Mouse (Mus musculus) limb, embryonic 13.5 days (tissue): ENCODE results near the gene Endog. TPM values are rescaled to one million over a fixed set of nuclear protein-coding genes. Genes with fewer than 3 reads are reported as not detected.
"Not testable (repeated sequence)": the region's sequence is repeated elsewhere in the genome, so short reads cannot be mapped to it uniquely, and the experiment has no call there.

Source experiments
- ATAC-seq: fragments of 200-750 bp; cut with Nextera tagmentation; 2 replicates; pipeline ENCODE4 v1.8.0; 2017; ENCODE audit warnings: low read depth, moderate number of reproducible peaks, moderate TSS enrichment; ENCODE audit not compliant: low FRiP score
- H3K27ac ChIP-seq: fragments of 300-500 bp; sonication (generic); 2 replicates; pipeline ENCODE4 v1.5.1; 2015; ENCODE audit warnings: inconsistent platforms, mild to moderate bottlenecking, moderate library complexity
- H3K27me3 ChIP-seq: fragments of 300-500 bp; sonication (generic); 2 replicates; pipeline ENCODE4 v1.6.1; 2015; ENCODE audit warnings: mild to moderate bottlenecking, inconsistent platforms
- H3K36me3 ChIP-seq: fragments of 300-500 bp; sonication (generic); 2 replicates; pipeline ENCODE4 v1.6.1; 2015; ENCODE audit warnings: inconsistent platforms, mild to moderate bottlenecking, moderate library complexity
- H3K4me1 ChIP-seq: fragments of 300-500 bp; sonication (generic); 2 replicates; pipeline ENCODE4 v1.6.1; 2015; ENCODE audit warnings: inconsistent platforms
- H3K4me2 ChIP-seq: fragments of 300-500 bp; sonication (generic); replicated peaks from 2 replicates; pipeline ENCODE4 v1.6.1; 2015; ENCODE audit warnings: inconsistent platforms, mild to moderate bottlenecking, moderate library complexity
- H3K4me3 ChIP-seq: fragments of 300-500 bp; sonication (generic); 2 replicates; pipeline ENCODE4 v1.5.1; 2015; ENCODE audit warnings: moderate library complexity, mild to moderate bottlenecking, inconsistent platforms
- H3K9ac ChIP-seq: fragments of 300-500 bp; sonication (generic); 2 replicates; pipeline ENCODE4 v1.6.1; 2015; ENCODE audit warnings: mild to moderate bottlenecking, inconsistent platforms
- H3K9me3 ChIP-seq: fragments of 300-500 bp; sonication (generic); 2 replicates; pipeline ENCODE4 v1.6.1; 2016; ENCODE audit warnings: inconsistent platforms
- WGBS: fragments of 180-500 bp; shearing (Covaris S2); methylation state at CpG from one replicate; pipeline ENCODE4 v1.1.7; 2015; 5-methylcytosine and 5-hydroxymethylcytosine counted together
- polyA plus RNA-seq: library from polyadenylated mRNA; unstranded; fragments of >200 nt; fragmentation: Nextera tagmentation; extraction: Ambion mirVana; gene quantifications from 2 replicates; pipeline ENCODE4 v1.2.1, GENCODE M21; 2015

The Endog gene
- polyA plus RNA-seq: 17.2 and 19.2 TPM in 2 replicates

DNA sequence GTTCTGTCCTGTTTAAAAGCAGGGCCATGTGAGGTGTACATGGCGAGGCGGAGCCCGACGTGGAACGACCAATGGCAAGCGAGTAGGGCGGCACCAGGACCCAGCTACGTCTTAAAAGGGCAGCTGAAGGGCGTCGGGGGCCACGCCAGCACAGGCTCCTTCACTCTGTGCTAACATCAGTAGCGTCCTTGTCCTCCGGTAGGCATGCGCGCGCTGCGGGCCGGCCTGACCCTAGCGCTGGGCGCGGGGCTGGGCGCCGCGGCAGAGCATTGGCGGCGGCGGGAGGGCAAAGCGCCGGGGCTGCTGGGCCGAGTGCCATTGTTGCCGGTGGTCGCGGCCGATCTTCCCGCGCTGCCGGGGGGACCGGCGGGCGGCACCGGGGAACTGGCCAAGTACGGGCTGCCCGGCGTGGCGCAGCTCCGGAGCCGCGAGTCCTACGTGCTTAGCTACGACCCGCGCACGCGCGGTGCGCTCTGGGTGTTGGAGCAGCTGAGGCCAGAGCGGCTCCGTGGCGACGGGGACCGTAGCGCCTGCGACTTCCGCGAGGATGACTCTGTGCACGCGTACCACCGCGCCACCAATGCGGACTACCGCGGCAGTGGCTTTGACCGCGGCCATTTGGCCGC, at the start of gene Endog:
Gene Endog, plus strand, starts transcription at position 123 of the 626 bp plus-strand sequence.
- Histone ChIP-seq H3K4me2 (peak within 1 kb of the TSS; percentile 92), H3K9ac (peak within 1 kb of the TSS; percentile 77), H3K9me3 (peaks cover 12% of the 10 kb centered on the region), H3K4me1 (peaks cover 11% of the 10 kb centered on the region), H3K4me3 (peak within 1 kb of the TSS; percentile 69), H3K27me3 (no peaks in the 10 kb centered on the region), H3K27ac (peak within 1 kb of the TSS; percentile 87; the same call in 1 of the 2 replicates), H3K36me3 (peaks cover 42% of the 10 kb centered on the region)
- ATAC-seq: peak; percentile 95
- under 1% methylated on average over 75 of the region's 75 CpGs for WGBS

- WGBS: 84% methylated on average over 5 of the region's 5 CpGs
- Histone ChIP-seq H3K27me3 (no peaks in the 10 kb centered on the region), H3K27ac (no peak overlapping the region), H3K4me2 (0 out of 2 replicates have a peak overlapping the region, but pooled peaks have one; percentile 90), H3K4me3 (peak overlapping the region; percentile 85; the same call in 1 of the 2 replicates), H3K9ac (peak overlapping the region; percentile 37; the same call in 1 of the 2 replicates), H3K9me3 (no peaks in the 10 kb centered on the region), H3K4me1 (peaks cover 20% of the 10 kb centered on the region), H3K36me3 (peaks cover 9% of the 10 kb centered on the region)
- ATAC-seq: no peak
Measured at GRCm38 (mm10) chr2:30122766-30123165, 48.5 kb upstream of the Endog start.

DNA sequence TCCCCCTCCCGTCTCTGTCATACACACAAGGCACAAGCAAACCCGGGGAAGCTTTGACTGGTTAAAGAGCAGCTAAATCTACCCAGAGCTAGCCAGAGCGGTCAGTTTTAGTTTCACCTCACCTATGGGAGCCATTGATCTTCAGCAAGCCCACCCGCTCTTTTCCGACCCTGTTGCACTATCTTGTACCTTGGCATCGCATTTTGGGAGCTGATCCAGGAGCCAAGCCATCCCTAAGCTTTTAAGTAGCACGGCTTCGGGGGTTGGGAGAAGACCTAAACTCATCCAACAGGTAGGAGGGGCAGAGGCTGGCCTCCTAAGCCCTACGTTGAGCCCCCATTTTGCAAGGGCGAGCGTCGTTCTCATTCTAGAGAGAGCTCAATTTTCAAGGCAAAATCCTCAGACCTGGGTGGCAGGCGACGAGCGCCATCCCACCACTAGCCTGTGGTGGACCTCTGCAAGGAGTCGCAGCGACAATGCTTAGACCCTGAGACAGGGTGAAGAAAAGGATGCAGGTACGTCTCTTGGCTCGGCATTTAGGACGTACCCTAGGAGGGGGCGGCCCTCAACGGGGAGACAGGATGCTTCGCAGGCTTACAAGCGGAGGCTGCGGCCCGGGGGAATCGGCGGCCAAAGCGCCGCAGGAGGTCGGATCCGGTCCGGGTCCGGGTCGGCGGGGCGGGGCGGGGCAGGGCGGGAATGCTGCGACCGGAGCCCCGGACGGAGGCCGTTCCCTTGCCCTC, 47.4 kb upstream of the Endog start:
- peak overlapping the region; percentile 76 for H3K9ac ChIP-seq
- H3K4me3 ChIP-seq: peak overlapping the region; percentile 85
- peaks cover 20% of the 10 kb centered on the region for H3K4me1 ChIP-seq
- H3K4me2 ChIP-seq: peak overlapping the region; percentile 90
- WGBS: 1% methylated on average over 44 of the region's 44 CpGs
- peak; percentile 76 for ATAC-seq
- no peaks in the 10 kb centered on the region for H3K27me3 ChIP-seq
- H3K36me3 ChIP-seq: peaks cover 9% of the 10 kb centered on the region
- H3K27ac ChIP-seq: peak overlapping the region; percentile 89
- H3K9me3 ChIP-seq: no peaks in the 10 kb centered on the region

DNA sequence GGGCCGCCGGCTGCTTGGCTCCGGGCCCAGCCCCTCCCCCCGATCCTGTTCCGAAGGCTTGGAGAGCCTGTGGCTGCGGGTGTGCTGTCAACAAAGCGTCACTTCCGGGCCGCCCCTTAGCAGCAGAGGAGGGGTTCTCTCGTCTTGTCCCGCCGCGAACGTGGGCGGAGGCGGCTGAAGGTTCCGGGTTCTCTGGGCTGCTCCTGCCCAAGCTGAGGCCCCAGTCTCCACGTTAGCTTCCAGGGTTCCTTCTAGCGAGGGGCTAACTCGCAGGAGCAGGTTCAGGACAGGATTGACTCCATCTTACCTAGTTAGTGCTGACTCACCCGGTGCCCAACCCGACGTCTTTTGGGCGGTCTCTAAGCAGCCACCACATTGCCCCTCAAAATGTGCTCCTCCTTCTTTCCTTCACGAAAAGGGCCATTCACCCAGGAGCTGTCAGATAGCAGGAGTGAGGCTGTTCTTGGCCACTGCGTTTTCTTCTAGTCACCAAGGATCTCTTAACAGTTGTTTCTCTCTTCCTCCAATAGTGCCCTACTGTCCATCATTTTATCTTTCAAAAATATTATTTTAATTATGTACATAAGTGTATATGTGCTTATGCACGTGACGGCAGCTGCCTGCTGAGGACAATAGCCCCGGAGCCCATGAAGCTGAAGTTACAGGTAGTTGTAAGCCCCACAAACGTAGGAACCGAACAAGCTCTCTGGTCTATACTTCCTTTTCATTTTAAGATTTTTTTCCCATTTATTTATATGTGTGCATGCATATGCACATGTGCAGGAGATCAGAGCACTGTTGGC, 46.6 kb upstream of the Endog start, which contains the start of gene Zer1:
Gene Zer1, minus strand, starts transcription at position 114 of the 803 bp plus-strand sequence.
- H3K27me3 ChIP-seq: no peaks in the 10 kb centered on the region
- peak within 1 kb of the TSS; percentile 89 for H3K27ac ChIP-seq
- ATAC-seq: peak; percentile 98
- H3K36me3 ChIP-seq: peaks cover 9% of the 10 kb centered on the region
- peak within 1 kb of the TSS; percentile 90 for H3K4me2 ChIP-seq
- 10% methylated on average over 31 of the region's 31 CpGs for WGBS
- H3K9me3 ChIP-seq: no peaks in the 10 kb centered on the region
- H3K9ac ChIP-seq: peak within 1 kb of the TSS; percentile 76
- peak within 1 kb of the TSS; percentile 85 for H3K4me3 ChIP-seq
- H3K4me1 ChIP-seq: peaks cover 20% of the 10 kb centered on the region

DNA sequence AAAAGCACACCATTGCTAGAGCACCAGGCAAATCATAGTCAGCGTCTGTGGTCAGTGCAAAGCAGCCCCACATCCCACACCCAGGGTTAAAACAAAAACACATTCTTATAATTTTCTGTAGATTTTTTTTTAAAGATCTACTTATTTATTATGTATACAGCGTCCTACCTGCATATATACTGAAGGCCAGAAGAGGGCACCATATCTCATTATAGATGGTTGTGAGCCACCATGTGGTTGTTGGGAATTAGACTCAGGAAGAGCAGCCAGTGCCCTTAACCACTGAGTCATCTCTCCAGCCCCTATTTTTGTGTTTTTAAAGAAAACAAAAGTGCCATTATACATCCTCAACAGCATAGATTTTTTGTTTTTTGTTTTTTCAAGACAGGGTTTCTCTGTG, 42.5 kb upstream of the Endog start:
- 29% methylated on average over 2 of the region's 2 CpGs for WGBS
- H3K4me2 ChIP-seq: no peak overlapping the region
- H3K9me3 ChIP-seq: no peaks in the 10 kb centered on the region
- H3K36me3 ChIP-seq: no peaks in the 10 kb centered on the region
- no peaks in the 10 kb centered on the region for H3K27me3 ChIP-seq
- H3K27ac ChIP-seq: no peak overlapping the region
- no peak for ATAC-seq
- H3K4me3 ChIP-seq: no peak overlapping the region
- H3K4me1 ChIP-seq: peaks cover 14% of the 10 kb centered on the region
- H3K9ac ChIP-seq: no peak overlapping the region

DNA sequence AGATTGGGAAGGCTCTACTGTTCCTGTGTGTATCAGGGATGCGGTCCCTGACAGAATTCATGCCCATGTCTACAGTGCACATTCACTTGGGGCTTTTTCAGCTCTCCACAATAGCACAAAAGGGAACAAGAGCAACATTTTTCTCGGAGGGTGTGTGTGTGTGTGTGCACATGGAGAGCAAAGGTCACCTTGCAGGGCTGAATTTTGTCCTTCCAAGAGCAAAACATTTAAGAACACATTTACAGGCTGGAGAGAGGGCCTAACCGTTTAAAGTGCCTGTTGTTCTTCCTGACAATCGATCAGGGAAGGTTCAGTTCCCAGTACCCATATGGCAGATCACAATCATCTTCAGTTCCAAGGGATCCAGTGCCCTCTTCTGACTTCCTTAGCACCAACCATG, 41.1 kb upstream of the Endog start:
- H3K9me3 ChIP-seq: no peaks in the 10 kb centered on the region
- H3K36me3 ChIP-seq: peaks cover 4% of the 10 kb centered on the region; the same call in 1 of the 2 replicates
- H3K4me2 ChIP-seq: no peak overlapping the region
- ATAC-seq: no peak
- H3K27ac ChIP-seq: no peak overlapping the region
- H3K27me3 ChIP-seq: no peaks in the 10 kb centered on the region
- H3K4me3 ChIP-seq: no peak overlapping the region
- H3K4me1 ChIP-seq: peaks cover 20% of the 10 kb centered on the region
- no peak overlapping the region for H3K9ac ChIP-seq
- 82% methylated on average over 4 of the region's 4 CpGs for WGBS

- not testable (repeated sequence) for H3K9ac ChIP-seq, H3K27ac ChIP-seq, H3K9me3 ChIP-seq, H3K4me2 ChIP-seq, H3K4me3 ChIP-seq, H3K27me3 ChIP-seq, ATAC-seq
- peaks cover 25% of the 10 kb centered on the region for H3K4me1 ChIP-seq
- 54% methylated on average over 5 of the region's 5 CpGs for WGBS
- peaks cover 15% of the 10 kb centered on the region for H3K36me3 ChIP-seq
Measured at GRCm38 (mm10) chr2:30131240-30131639, 40.1 kb upstream of the Endog start.

DNA sequence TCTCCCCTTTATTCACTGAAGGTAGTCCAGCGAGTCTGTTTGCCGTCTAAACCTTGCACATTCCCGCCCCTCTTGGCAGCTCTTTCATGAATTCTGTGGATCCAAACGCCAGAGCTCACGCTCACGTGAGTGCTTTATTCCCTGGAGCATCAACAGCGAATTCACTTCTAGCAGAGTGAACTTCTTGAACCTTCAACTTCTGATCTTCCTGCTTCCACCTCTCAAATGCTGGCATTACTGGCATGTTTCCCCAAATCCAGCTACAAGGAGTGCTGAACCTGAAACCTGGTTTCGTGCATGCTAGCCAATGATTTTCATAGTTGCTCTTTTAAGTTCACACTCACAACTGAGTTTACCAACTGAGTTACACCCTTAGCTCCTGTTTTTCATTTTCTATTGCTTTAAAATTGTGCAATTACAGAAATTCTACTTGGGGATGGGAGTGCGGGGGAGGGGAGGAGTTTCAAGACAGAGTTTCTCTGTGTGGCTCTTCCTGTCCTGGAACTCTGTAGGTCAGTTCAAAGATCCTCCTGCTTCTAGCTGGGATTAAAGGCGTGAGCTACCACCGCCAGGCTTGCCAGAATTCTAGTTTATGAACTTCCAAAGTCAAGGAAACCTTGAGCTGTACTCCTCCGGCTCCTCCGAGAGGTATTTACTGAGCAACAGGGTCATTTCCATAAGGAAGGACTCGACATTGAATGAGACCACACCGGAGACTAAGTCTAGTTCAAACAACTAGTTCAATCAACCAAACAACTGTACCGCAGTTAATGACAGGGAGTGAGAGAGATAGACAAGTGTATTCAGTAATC, 38.3 kb upstream of the Endog start:
- H3K4me1 ChIP-seq: peaks cover 25% of the 10 kb centered on the region
- H3K9ac ChIP-seq: peak overlapping the region; percentile 83
- peak overlapping the region; percentile 86 for H3K4me2 ChIP-seq
- WGBS: 22% methylated on average over 16 of the region's 16 CpGs
- H3K36me3 ChIP-seq: peaks cover 33% of the 10 kb centered on the region
- H3K27me3 ChIP-seq: no peaks in the 10 kb centered on the region
- peak overlapping the region; percentile 91 for H3K4me3 ChIP-seq
- ATAC-seq: no peak
- no peaks in the 10 kb centered on the region for H3K9me3 ChIP-seq
- peak overlapping the region; percentile 74 for H3K27ac ChIP-seq

DNA sequence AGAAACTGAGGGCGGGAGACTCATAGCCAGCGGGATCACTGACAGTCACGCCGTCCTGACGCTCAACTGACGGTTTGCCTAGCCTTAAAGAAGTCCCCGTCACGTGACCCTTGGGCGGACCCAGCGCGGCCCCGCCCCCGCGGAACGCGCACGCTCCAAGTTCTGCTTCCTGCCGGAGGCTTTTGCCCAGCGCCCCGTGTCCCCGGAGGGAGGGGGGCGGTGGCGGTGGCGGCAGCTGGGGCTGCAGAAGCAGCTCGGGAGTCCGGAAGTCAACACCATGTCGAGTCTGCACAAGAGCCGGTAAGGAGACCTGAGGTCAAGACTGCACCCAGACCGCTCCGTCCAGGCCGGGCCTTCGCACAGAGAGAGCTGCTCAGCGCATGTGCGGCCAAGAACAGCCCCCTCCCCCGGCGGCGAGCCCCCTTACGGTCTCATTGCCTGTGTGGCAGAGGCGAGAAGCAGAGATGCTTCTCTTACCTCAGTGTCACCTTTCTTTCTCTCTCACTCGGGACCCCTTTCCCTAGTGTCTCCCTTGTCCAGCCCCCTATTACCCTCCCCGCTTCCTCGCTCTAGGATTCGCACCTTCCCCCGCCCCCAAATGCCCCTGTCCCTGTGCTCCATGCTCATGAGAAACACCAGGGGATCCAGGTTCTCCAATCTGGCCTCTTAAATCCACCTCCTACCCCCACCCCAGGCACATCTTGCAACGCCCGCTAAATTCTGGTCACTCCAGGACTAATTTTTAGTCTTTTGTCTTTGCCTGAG, 37.5 kb upstream of the Endog start, which contains the start of gene Tbc1d13:
Gene Tbc1d13, plus strand, starts transcription at position 134 of the 765 bp plus-strand sequence.
- Histone ChIP-seq H3K9ac (peak within 1 kb of the TSS; percentile 83), H3K4me2 (peak within 1 kb of the TSS; percentile 86), H3K9me3 (no peaks in the 10 kb centered on the region), H3K27me3 (no peaks in the 10 kb centered on the region), H3K36me3 (peaks cover 40% of the 10 kb centered on the region), H3K4me1 (peaks cover 25% of the 10 kb centered on the region), H3K4me3 (peak within 1 kb of the TSS; percentile 91), H3K27ac (peak within 1 kb of the TSS; percentile 74)
- ATAC-seq: peak; percentile 95
- under 1% methylated on average over 45 of the region's 46 CpGs for WGBS

DNA sequence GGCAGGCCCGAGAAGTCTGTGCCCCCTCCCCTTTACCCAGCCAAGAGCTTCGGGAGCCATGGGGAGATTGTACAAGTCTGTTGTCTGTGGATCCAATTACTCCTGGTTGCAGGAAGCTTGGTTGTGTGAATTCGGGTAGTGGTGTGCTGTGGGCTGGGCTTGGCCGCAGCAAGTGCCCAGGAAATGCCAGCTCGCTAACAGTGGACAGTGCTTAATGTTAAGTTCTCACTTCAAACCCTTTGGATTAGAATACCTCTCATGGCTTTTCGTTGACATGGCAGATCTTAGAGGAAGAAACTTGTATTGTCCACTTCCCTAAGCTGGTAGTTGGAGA, 36.9 kb upstream of the Endog start:
- H3K4me1 ChIP-seq: peaks cover 25% of the 10 kb centered on the region
- no peaks in the 10 kb centered on the region for H3K9me3 ChIP-seq
- H3K4me3 ChIP-seq: peak overlapping the region; percentile 91
- H3K9ac ChIP-seq: peak overlapping the region; percentile 83
- peak overlapping the region; percentile 74; the same call in 1 of the 2 replicates for H3K27ac ChIP-seq
- WGBS: 22% methylated on average over 6 of the region's 6 CpGs
- H3K27me3 ChIP-seq: no peaks in the 10 kb centered on the region
- H3K36me3 ChIP-seq: peaks cover 44% of the 10 kb centered on the region
- no peak for ATAC-seq
- peak overlapping the region; percentile 86 for H3K4me2 ChIP-seq
